Comparison of ENCODE assay signal across 8 mouse cellular contexts in genomic region chr11:11822181-11823095, GRCm38 (mm10). TPM values are rescaled to one million over a fixed set of nuclear protein-coding genes. Genes with fewer than 3 reads are reported as not detected.
A peak's percentile ranks its signal among the peaks of the same experiment; 100 is the strongest.
DNase-seq lines count a peak whose midpoint lies in the region; ATAC-seq lines count a peak whose summit lies in the region.

No protein-coding gene starts in this region.

- peak overlapping the region; percentile 80 for H3K9ac ChIP-seq in heart, embryonic 13.5 days
- peak overlapping the region; percentile 52 for H3K9ac ChIP-seq in hindbrain, embryonic 16.5 days (ENCODE audit: low read depth, low read length)
- H3K9ac ChIP-seq in midbrain, embryonic 15.5 days, result no peak overlapping the region

- WGBS in heart, embryonic 13.5 days, result 10% methylated on average over 20 of the region's 20 CpGs
- 10% methylated on average over 20 of the region's 20 CpGs for WGBS in hindbrain, embryonic 16.5 days
- WGBS in midbrain, embryonic 15.5 days, result 7% methylated on average over 20 of the region's 20 CpGs

- no peak for ATAC-seq in heart, embryonic 13.5 days (ENCODE audit: extremely low read depth, insufficient number of reproducible peaks, low FRiP score, low TSS enrichment)
- ATAC-seq in hindbrain, embryonic 16.5 days, result peak; percentile 19
- peak; percentile 31 for ATAC-seq in midbrain, embryonic 15.5 days (replicated peaks)
- no peak for ATAC-seq in megakaryocyte, adult 5-6 weeks (ENCODE audit: poor library complexity, severe bottlenecking)

- H3K9me3 ChIP-seq in heart, embryonic 13.5 days, result no peaks in the 10 kb centered on the region
- H3K9me3 ChIP-seq in hindbrain, embryonic 16.5 days (ENCODE audit: control insufficient read depth, low read length), result no peaks in the 10 kb centered on the region
- no peaks in the 10 kb centered on the region for H3K9me3 ChIP-seq in midbrain, embryonic 15.5 days

- peaks cover 81% of the 10 kb centered on the region for H3K4me1 ChIP-seq in heart, embryonic 13.5 days
- peaks cover 13% of the 10 kb centered on the region for H3K4me1 ChIP-seq in hindbrain, embryonic 16.5 days (ENCODE audit: control insufficient read depth, insufficient read depth, low read depth, low read length)
- peaks cover 23% of the 10 kb centered on the region for H3K4me1 ChIP-seq in midbrain, embryonic 15.5 days

- no peaks in the 10 kb centered on the region for H3K27me3 ChIP-seq in heart, embryonic 13.5 days (replicated peaks)
- H3K27me3 ChIP-seq in hindbrain, embryonic 16.5 days (replicated peaks; ENCODE audit: control insufficient read depth, insufficient read depth, low read length), result no peaks in the 10 kb centered on the region; the same call in 1 of the 2 replicates
- no peaks in the 10 kb centered on the region for H3K27me3 ChIP-seq in midbrain, embryonic 15.5 days (replicated peaks)

- DNase-seq in heart, adult 8-10 months (ENCODE audit: low spot score), result no peak
- DNase-seq in embryo, embryonic 11 days, result peak; percentile 86
- no peak for DNase-seq in layer of hippocampus, postnatal 14 days (ENCODE audit: low spot score in 2 of 2)
- no peak for DNase-seq in gastrocnemius, adult 8-10 months (ENCODE audit: low spot score in 2 of 2)

- H3K27ac ChIP-seq in heart, embryonic 13.5 days (replicated peaks), result peak overlapping the region; percentile 99
- peak overlapping the region; percentile 71 for H3K27ac ChIP-seq in hindbrain, embryonic 16.5 days (ENCODE audit: low read depth, low read length)
- peak overlapping the region; percentile 72 for H3K27ac ChIP-seq in midbrain, embryonic 15.5 days

- H3K36me3 ChIP-seq in heart, embryonic 13.5 days, result 0 out of 2 replicates have a peak, but pooled peaks cover 3% of the 10 kb centered on the region
- H3K36me3 ChIP-seq in hindbrain, embryonic 16.5 days (ENCODE audit: control insufficient read depth, insufficient read depth, low read length), result no peaks in the 10 kb centered on the region
- no peaks in the 10 kb centered on the region for H3K36me3 ChIP-seq in midbrain, embryonic 15.5 days (replicated peaks)

- peak overlapping the region; percentile 50 for H3K4me2 ChIP-seq in heart, embryonic 13.5 days
- peak overlapping the region; percentile 48 for H3K4me2 ChIP-seq in hindbrain, embryonic 16.5 days (ENCODE audit: low read length)
- H3K4me2 ChIP-seq in midbrain, embryonic 15.5 days, result peak overlapping the region; percentile 42; the same call in 1 of the 2 replicates

- 0 out of 2 replicates have a peak overlapping the region, but pooled peaks have one; percentile 12 for H3K4me3 ChIP-seq in heart, embryonic 13.5 days
- no peak overlapping the region for H3K4me3 ChIP-seq in hindbrain, embryonic 16.5 days (ENCODE audit: low read length)
- H3K4me3 ChIP-seq in midbrain, embryonic 15.5 days, result no peak overlapping the region

RNA-seq across cellular contexts. Expression of gene Fignl1, which starts 13.7 kb away (rescaled TPM):
- polyA plus RNA-seq in heart, embryonic 13.5 days (2015; fragmentation: Nextera tagmentation; extraction: Ambion mirVana), result 52.9 and 58.7 TPM in 2 replicates
- total RNA-seq in heart, adult 8-10 months (2022), result under 1 TPM; 0.28 to 0.46 (median 0.37) TPM
- 12.4 and 13.5 TPM in 2 replicates for polyA plus RNA-seq in hindbrain, embryonic 16.5 days (2015; fragmentation: Nextera tagmentation; extraction: Ambion mirVana)
- 9.8 and 12.5 TPM in 2 replicates for polyA plus RNA-seq in midbrain, embryonic 15.5 days (2015; fragmentation: Nextera tagmentation; extraction: Ambion mirVana)
- 1 to 10 TPM; 1.0 to 2.1 TPM for total RNA-seq in layer of hippocampus, postnatal 14 days (2021)
- under 1 TPM; 0.19 to 0.88 (median 0.29) TPM for total RNA-seq in gastrocnemius, adult 8-10 months (2022)
- total RNA-seq in megakaryocyte, adult 5-6 weeks (2015), result 45.4 and 46.4 TPM in 2 replicates
- 64.2 and 65.6 TPM in 2 replicates for total RNA-seq in megakaryocyte, adult 5-6 weeks (2017)

Comparison
In these comparisons a context has a peak if more than half of its experiments do, and no peak if none do; other contexts are left out.
1. ATAC-seq: peak in hindbrain, embryonic 16.5 days (single experiment) and midbrain, embryonic 15.5 days (single experiment); none in heart, embryonic 13.5 days (single experiment) and megakaryocyte, adult 5-6 weeks (single experiment).
2. RNA of gene Fignl1, which starts 13.7 kb away (total RNA-seq): 45.4 to 65.6 TPM in megakaryocyte, adult 5-6 weeks; 1.0 to 2.1 TPM in layer of hippocampus, postnatal 14 days, 0.28 to 0.46 TPM in heart, adult 8-10 months and 0.19 to 0.88 TPM in gastrocnemius, adult 8-10 months; every median in the first group is over 10 times any median in the second.
3. Peak in every context shown above with its lines, with median percentiles within 50 percentile points of each other: H3K27ac ChIP-seq and H3K4me2 ChIP-seq.